Mouse (Mus musculus) brain, embryonic 14.5 days (tissue): ENCODE data around the gene Cdk5rap2.

Experiments
- CTCF ChIP-seq: fragments of 200-500 bp; IDR thresholded peaks from 2 replicates; pipeline ENCODE4 v1.5.1; 2012; ENCODE audit warnings: inconsistent platforms, mild to moderate bottlenecking, moderate library complexity, borderline replicate concordance; ENCODE audit not compliant: insufficient read depth, insufficient read length; ENCODE audit errors: extremely low read depth
- POLR2A ChIP-seq: fragments of 200-500 bp; IDR thresholded peaks from 2 replicates; pipeline ENCODE4 v1.6.1; 2012; ENCODE audit warnings: mild to moderate bottlenecking, inconsistent platforms, borderline replicate concordance; ENCODE audit not compliant: poor library complexity, insufficient read depth, insufficient read length, severe bottlenecking; ENCODE audit errors: extremely low read depth

DNA sequence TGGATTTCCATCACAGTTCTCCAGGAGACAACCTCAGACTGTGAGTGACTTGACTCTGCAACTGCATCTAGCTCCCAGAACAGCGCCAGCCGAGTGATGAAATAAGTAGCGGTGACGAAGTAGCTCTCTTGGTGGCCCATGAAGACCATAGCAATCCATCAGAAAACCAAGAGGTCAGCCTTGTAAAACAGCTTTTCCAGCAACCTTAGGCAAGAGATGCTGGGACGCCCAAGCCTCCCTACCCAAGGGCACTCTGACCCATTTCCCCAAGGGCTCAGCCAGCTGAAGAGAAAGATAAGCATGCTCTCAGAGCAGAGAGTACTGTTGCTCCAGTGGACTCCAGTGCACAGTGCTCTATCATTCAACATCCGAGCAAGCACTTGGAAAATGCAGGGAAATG lies 77.3 kb downstream of the Cdk5rap2 start:
- TF ChIP-seq CTCF (no peak), POLR2A (no peak)
